8 mouse cellular contexts compared by ENCODE assay signal in genomic region chr2:5951621-5952211, GRCm38 (mm10). TPM values are rescaled to one million over a fixed set of nuclear protein-coding genes. Genes with fewer than 3 reads are reported as not detected.
DNase-seq lines count a peak whose midpoint lies in the region; ATAC-seq and TF ChIP-seq lines count a peak whose summit lies in the region.

No protein-coding gene starts in this region.

- 0 out of 2 replicates have a peak, but pooled peaks cover 2% of the 10 kb centered on the region for H3K36me3 ChIP-seq in forebrain, embryonic 12.5 days (replicated peaks)
- no peaks in the 10 kb centered on the region for H3K36me3 ChIP-seq in limb, embryonic 13.5 days
- no peaks in the 10 kb centered on the region for H3K36me3 ChIP-seq in midbrain, embryonic 15.5 days (replicated peaks)

- peak overlapping the region; percentile 98 for H3K4me3 ChIP-seq in gastrocnemius, adult 2 months
- peak overlapping the region; percentile 93 for H3K4me3 ChIP-seq in forebrain, embryonic 12.5 days (replicated peaks)
- peak overlapping the region; percentile 95 for H3K4me3 ChIP-seq in limb, embryonic 13.5 days
- H3K4me3 ChIP-seq in midbrain, embryonic 15.5 days: peak overlapping the region; percentile 99

- peak overlapping the region; percentile 98 for H3K27ac ChIP-seq in gastrocnemius, adult 2 months
- peak overlapping the region; percentile 89 for H3K27ac ChIP-seq in forebrain, embryonic 12.5 days
- H3K27ac ChIP-seq in limb, embryonic 13.5 days: peak overlapping the region; percentile 87
- H3K27ac ChIP-seq in midbrain, embryonic 15.5 days: peak overlapping the region; percentile 91

- H3K27me3 ChIP-seq in forebrain, embryonic 12.5 days: no peaks in the 10 kb centered on the region
- no peaks in the 10 kb centered on the region for H3K27me3 ChIP-seq in limb, embryonic 13.5 days
- H3K27me3 ChIP-seq in midbrain, embryonic 15.5 days (replicated peaks): no peaks in the 10 kb centered on the region

- intact Hi-C loops in gastrocnemius, adult 2 months (cut with DNase I): no loop called here
- intact Hi-C loops in gastrocnemius, postnatal 14 days (cut with DNase I; ENCODE audit: low total_unique reads): no loop called here

- peak overlapping the region; percentile 89 for H3K4me2 ChIP-seq in forebrain, embryonic 12.5 days
- H3K4me2 ChIP-seq in limb, embryonic 13.5 days (replicated peaks): peak overlapping the region; percentile 89
- peak overlapping the region; percentile 90 for H3K4me2 ChIP-seq in midbrain, embryonic 15.5 days

- DNase-seq in gastrocnemius, adult 2 months: no peak
- DNase-seq in gastrocnemius, postnatal 14 days: no peak
- peak; percentile 17 for DNase-seq in urinary bladder, postnatal 10 days (ENCODE audit: low spot score)
- DNase-seq in urinary bladder, postnatal 36 days (ENCODE audit: low spot score in 2 of 2): no peak
- DNase-seq in cerebellum, adult 9-11 months: no peak

- ATAC-seq in forebrain, embryonic 12.5 days (ENCODE audit: low FRiP score): no peak
- ATAC-seq in limb, embryonic 13.5 days (ENCODE audit: low FRiP score, low read depth): peak; percentile 45
- ATAC-seq in midbrain, embryonic 15.5 days (replicated peaks): no peak; the same call in 1 of the 2 replicates

- H3K9me3 ChIP-seq in forebrain, embryonic 12.5 days: no peaks in the 10 kb centered on the region
- H3K9me3 ChIP-seq in limb, embryonic 13.5 days: no peaks in the 10 kb centered on the region
- no peaks in the 10 kb centered on the region for H3K9me3 ChIP-seq in midbrain, embryonic 15.5 days

- peaks cover 14% of the 10 kb centered on the region for H3K4me1 ChIP-seq in forebrain, embryonic 12.5 days
- H3K4me1 ChIP-seq in limb, embryonic 13.5 days: peaks cover 12% of the 10 kb centered on the region
- peaks cover 14% of the 10 kb centered on the region for H3K4me1 ChIP-seq in midbrain, embryonic 15.5 days

- TF ChIP-seq CTCF in gastrocnemius, adult 2 months (IDR thresholded peaks at IDR 0.05): no peak

- H3K9ac ChIP-seq in forebrain, embryonic 12.5 days: peak overlapping the region; percentile 92
- peak overlapping the region; percentile 95 for H3K9ac ChIP-seq in limb, embryonic 13.5 days
- H3K9ac ChIP-seq in midbrain, embryonic 15.5 days: peak overlapping the region; percentile 96

- under 1% methylated on average over 46 of the region's 46 CpGs for WGBS in forebrain, embryonic 12.5 days
- under 1% methylated on average over 46 of the region's 46 CpGs for WGBS in limb, embryonic 13.5 days
- under 1% methylated on average over 43 of the region's 46 CpGs for WGBS in midbrain, embryonic 15.5 days

RNA-seq across cellular contexts. Expression of gene Upf2, which starts 0.4 kb away (rescaled TPM):
- total RNA-seq in gastrocnemius, adult 2 months (2021): 10 to 100 TPM; 26.5 to 27.2 TPM
- total RNA-seq in gastrocnemius, postnatal 14 days (2021): 10 to 100 TPM; 12.1 to 12.8 TPM
- polyA plus RNA-seq in forebrain, embryonic 12.5 days (2016; fragmentation: Nextera tagmentation; extraction: Ambion mirVana): 13.9 and 14.0 TPM in 2 replicates
- polyA plus RNA-seq in limb, embryonic 13.5 days (2015; fragmentation: Nextera tagmentation; extraction: Ambion mirVana): 12.1 and 12.5 TPM in 2 replicates
- 8.3 and 8.8 TPM in 2 replicates for polyA plus RNA-seq in midbrain, embryonic 15.5 days (2015; fragmentation: Nextera tagmentation; extraction: Ambion mirVana)

RNA-seq across cellular contexts. Expression of gene Dhtkd1, which starts 9.1 kb away (rescaled TPM):
- 1 to 10 TPM; 2.2 to 4.3 TPM for total RNA-seq in gastrocnemius, adult 2 months (2021)
- 1 to 10 TPM; 1.4 to 2.3 TPM for total RNA-seq in gastrocnemius, postnatal 14 days (2021)
- polyA plus RNA-seq in forebrain, embryonic 12.5 days (2016; fragmentation: Nextera tagmentation; extraction: Ambion mirVana): 3.7 and 4.6 TPM in 2 replicates
- 4.0 and 5.6 TPM in 2 replicates for polyA plus RNA-seq in limb, embryonic 13.5 days (2015; fragmentation: Nextera tagmentation; extraction: Ambion mirVana)
- polyA plus RNA-seq in midbrain, embryonic 15.5 days (2015; fragmentation: Nextera tagmentation; extraction: Ambion mirVana): 7.4 and 8.4 TPM in 2 replicates

RNA-seq across cellular contexts. Expression of gene Sec61a2, which starts 56.5 kb away (rescaled TPM):
- 10 to 100 TPM; 35.4 to 36.1 TPM for total RNA-seq in gastrocnemius, adult 2 months (2021)
- 10 to 100 TPM; 28.8 to 30.5 TPM for total RNA-seq in gastrocnemius, postnatal 14 days (2021)
- 79.8 and 85.5 TPM in 2 replicates for polyA plus RNA-seq in forebrain, embryonic 12.5 days (2016; fragmentation: Nextera tagmentation; extraction: Ambion mirVana)
- 115 and 119 TPM in 2 replicates for polyA plus RNA-seq in limb, embryonic 13.5 days (2015; fragmentation: Nextera tagmentation; extraction: Ambion mirVana)
- 110 and 114 TPM in 2 replicates for polyA plus RNA-seq in midbrain, embryonic 15.5 days (2015; fragmentation: Nextera tagmentation; extraction: Ambion mirVana)
